ENCODE assay signal across 7 mouse cellular contexts in the genomic region with DNA sequence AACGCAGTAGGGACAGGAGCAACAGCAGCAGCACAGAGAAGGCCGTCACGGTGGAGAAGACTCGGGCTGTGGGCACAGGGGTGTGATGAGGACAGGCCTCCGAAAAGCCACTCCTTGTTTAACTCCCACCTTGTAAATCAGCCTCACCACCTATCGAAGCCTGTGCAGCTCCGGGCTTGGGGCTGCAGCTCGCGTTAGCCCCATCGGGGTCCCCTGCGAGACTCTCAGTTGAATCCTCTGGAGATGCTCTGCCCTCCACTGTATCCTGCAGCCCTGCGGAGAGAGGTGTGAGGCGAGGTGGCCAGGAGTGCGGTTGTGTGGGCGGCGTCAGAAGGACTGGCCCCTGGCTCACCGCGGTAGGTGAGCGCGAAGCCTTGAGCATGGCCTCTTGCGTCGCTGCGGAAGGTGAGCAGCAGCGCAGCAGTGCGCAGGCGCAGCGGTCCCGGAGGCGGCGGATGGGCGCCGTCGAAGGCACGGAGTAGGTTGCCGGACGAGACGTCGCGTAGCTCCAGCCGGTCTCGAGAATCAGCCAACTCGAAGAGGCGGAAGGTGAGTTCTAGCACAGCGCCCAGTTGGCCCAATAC. TPM values are rescaled to one million over a fixed set of nuclear protein-coding genes. Genes with fewer than 3 reads are reported as not detected.
DNase-seq lines count a peak whose midpoint lies in the region; ATAC-seq and TF ChIP-seq lines count a peak whose summit lies in the region.

No protein-coding gene starts in this region.

- no peaks in the 10 kb centered on the region for H3K9me3 ChIP-seq in forebrain, embryonic 12.5 days
- no peaks in the 10 kb centered on the region for H3K9me3 ChIP-seq in midbrain, embryonic 12.5 days

- TF ChIP-seq POLR2A in spleen, adult 2 months (IDR thresholded peaks at IDR 0.05; ENCODE audit: low read depth, low read length), result no peak

- WGBS in spleen, adult 2 months, result 13% methylated on average over 44 of the region's 44 CpGs
- WGBS in forebrain, embryonic 12.5 days, result 7% methylated on average over 44 of the region's 44 CpGs
- WGBS in midbrain, embryonic 12.5 days, result 9% methylated on average over 44 of the region's 44 CpGs

- peak in 1 of 2 experiments; percentile 44 for DNase-seq in spleen, adult 2 months (ENCODE audit: low read depth in 1 of 2, low spot score in 2 of 2)
- DNase-seq in spleen, adult 12 weeks (ENCODE audit: low spot score), result no peak
- peak; percentile 55 for DNase-seq in kidney, postnatal 10 days
- DNase-seq in thymus, postnatal 4 days, result peak; percentile 79
- DNase-seq in right cerebral cortex, postnatal 10 days (ENCODE audit: low spot score in 2 of 2), result no peak

- H3K36me3 ChIP-seq in spleen, adult 2 months (ENCODE audit: control insufficient read depth, insufficient read depth, low read length), result no peaks in the 10 kb centered on the region
- H3K36me3 ChIP-seq in forebrain, embryonic 12.5 days (replicated peaks), result peaks cover 7% of the 10 kb centered on the region
- H3K36me3 ChIP-seq in midbrain, embryonic 12.5 days, result peaks cover 4% of the 10 kb centered on the region; the same call in 1 of the 2 replicates

- H3K27me3 ChIP-seq in spleen, adult 2 months (ENCODE audit: control insufficient read depth, insufficient read depth, low read length), result peaks cover 33% of the 10 kb centered on the region
- peaks cover 90% of the 10 kb centered on the region for H3K27me3 ChIP-seq in forebrain, embryonic 12.5 days
- peaks cover 77% of the 10 kb centered on the region for H3K27me3 ChIP-seq in midbrain, embryonic 12.5 days

- ATAC-seq in forebrain, embryonic 12.5 days (ENCODE audit: low FRiP score), result no peak
- no peak for ATAC-seq in midbrain, embryonic 12.5 days (ENCODE audit: low FRiP score, low read depth)

- peak overlapping the region; percentile 47 for H3K4me2 ChIP-seq in forebrain, embryonic 12.5 days
- peak overlapping the region; percentile 43 for H3K4me2 ChIP-seq in midbrain, embryonic 12.5 days (replicated peaks)

- peaks cover 23% of the 10 kb centered on the region for H3K4me1 ChIP-seq in spleen, adult 2 months (ENCODE audit: control insufficient read depth, insufficient read depth, insufficient read length)
- peaks cover 58% of the 10 kb centered on the region for H3K4me1 ChIP-seq in forebrain, embryonic 12.5 days
- peaks cover 53% of the 10 kb centered on the region for H3K4me1 ChIP-seq in midbrain, embryonic 12.5 days

- no peak overlapping the region for H3K27ac ChIP-seq in spleen, adult 2 months (ENCODE audit: insufficient read depth, low read length)
- no peak overlapping the region for H3K27ac ChIP-seq in forebrain, embryonic 12.5 days
- no peak overlapping the region for H3K27ac ChIP-seq in midbrain, embryonic 12.5 days (replicated peaks)

- no peak for TF ChIP-seq CTCF in spleen, adult 2 months (IDR thresholded peaks at IDR 0.05; ENCODE audit: extremely low read depth, insufficient read depth, insufficient read length, insufficient replicate concordance)

- no peak overlapping the region for H3K9ac ChIP-seq in forebrain, embryonic 12.5 days
- no peak overlapping the region; the same call in 1 of the 2 replicates for H3K9ac ChIP-seq in midbrain, embryonic 12.5 days (replicated peaks)

- H3K4me3 ChIP-seq in spleen, adult 2 months (ENCODE audit: extremely low read depth, insufficient read depth, insufficient read length), result peak overlapping the region; percentile 38; the same call in 1 of the 2 replicates
- H3K4me3 ChIP-seq in forebrain, embryonic 12.5 days (replicated peaks), result peak overlapping the region; percentile 29
- H3K4me3 ChIP-seq in midbrain, embryonic 12.5 days, result peak overlapping the region; percentile 24

RNA-seq across cellular contexts. Expression of gene Paqr4, which starts 1.6 kb away (rescaled TPM):
- 13.8 and 22.0 TPM in 2 replicates for polyA plus RNA-seq in spleen, adult 2 months (2012; rRNA removed)
- 26.4 and 30.8 TPM in 2 replicates for polyA plus RNA-seq in forebrain, embryonic 12.5 days (2016; fragmentation: Nextera tagmentation; extraction: Ambion mirVana)
- 40.4 and 41.2 TPM in 2 replicates for polyA plus RNA-seq in midbrain, embryonic 12.5 days (2016; fragmentation: Nextera tagmentation; extraction: Ambion mirVana)

RNA-seq across cellular contexts. Expression of gene Kremen2, which starts 3.3 kb away (rescaled TPM):
- 0.65 and 0.92 TPM in 2 replicates for polyA plus RNA-seq in spleen, adult 2 months (2012; rRNA removed)
- polyA plus RNA-seq in forebrain, embryonic 12.5 days (2016; fragmentation: Nextera tagmentation; extraction: Ambion mirVana), result 1.4 and 1.6 TPM in 2 replicates
- 1.2 and 1.5 TPM in 2 replicates for polyA plus RNA-seq in midbrain, embryonic 12.5 days (2016; fragmentation: Nextera tagmentation; extraction: Ambion mirVana)

RNA-seq across cellular contexts. Expression of gene Pkmyt1, which starts 16.2 kb away (rescaled TPM):
- polyA plus RNA-seq in spleen, adult 2 months (2012; rRNA removed), result 48.3 and 74.8 TPM in 2 replicates
- polyA plus RNA-seq in forebrain, embryonic 12.5 days (2016; fragmentation: Nextera tagmentation; extraction: Ambion mirVana), result 47.3 and 49.6 TPM in 2 replicates
- 36.9 and 40.8 TPM in 2 replicates for polyA plus RNA-seq in midbrain, embryonic 12.5 days (2016; fragmentation: Nextera tagmentation; extraction: Ambion mirVana)

RNA-seq across cellular contexts. Expression of gene 1520401A03Rik, which starts 19.7 kb away (rescaled TPM):
- polyA plus RNA-seq in spleen, adult 2 months (2012; rRNA removed), result not detected in 2 replicates
- 0.17 TPM in 1 of 2 replicates, not detected in the other for polyA plus RNA-seq in forebrain, embryonic 12.5 days (2016; fragmentation: Nextera tagmentation; extraction: Ambion mirVana)
- 0.14 TPM in 1 of 2 replicates, not detected in the other for polyA plus RNA-seq in midbrain, embryonic 12.5 days (2016; fragmentation: Nextera tagmentation; extraction: Ambion mirVana)

RNA-seq across cellular contexts. Expression of gene Flywch1, which starts 29.1 kb away (rescaled TPM):
- 17.4 and 21.2 TPM in 2 replicates for polyA plus RNA-seq in spleen, adult 2 months (2012; rRNA removed)
- 173 and 179 TPM in 2 replicates for polyA plus RNA-seq in forebrain, embryonic 12.5 days (2016; fragmentation: Nextera tagmentation; extraction: Ambion mirVana)
- polyA plus RNA-seq in midbrain, embryonic 12.5 days (2016; fragmentation: Nextera tagmentation; extraction: Ambion mirVana), result 212 and 220 TPM in 2 replicates

Comparison
In these comparisons a context has a peak if more than half of its experiments do, and no peak if none do; other contexts are left out.
1. DNase-seq: peak in kidney, postnatal 10 days (single experiment) and thymus, postnatal 4 days (single experiment); none in spleen, adult 12 weeks (single experiment) and right cerebral cortex, postnatal 10 days (0 of 2).
2. Peak in every context shown above with its lines, with median percentiles within 50 percentile points of each other: H3K4me3 ChIP-seq.